Mouse (Mus musculus): Measurements from ENCODE around the gene Scaper. TPM values are rescaled to one million over a fixed set of nuclear protein-coding genes. Genes with fewer than 3 reads are reported as not detected.

The Scaper gene
- polyA plus RNA-seq, 1 experiment from 2014 or later = 7.1 TPM

DNA sequence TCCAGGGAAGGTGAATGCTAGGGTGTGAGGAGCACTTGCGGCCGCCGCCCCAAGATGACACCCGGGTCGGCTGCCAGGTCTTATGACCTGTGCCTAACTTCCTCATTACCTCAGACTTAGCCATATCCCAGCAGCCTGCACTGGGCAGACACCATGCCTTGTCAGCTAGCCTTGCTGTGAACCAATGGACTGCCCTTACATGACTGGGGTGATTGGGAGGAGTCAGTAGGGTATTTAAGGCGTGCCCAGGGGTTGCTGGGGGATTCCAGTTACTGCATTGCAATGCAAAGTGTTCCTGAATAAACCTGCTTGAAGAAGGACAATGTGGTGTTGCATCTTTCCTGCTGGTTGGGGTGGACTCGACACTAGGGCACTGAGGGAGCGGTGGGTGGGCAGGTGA lies 148.5 kb downstream of the Scaper start:
- Histone ChIP-seq H3K4me1 (ENCODE audit: insufficient read depth, low read depth, low read length) (no peaks in the 10 kb centered on the region), H3K36me3 (ENCODE audit: insufficient read depth, low read length) (no peaks in the 10 kb centered on the region), H3K9me3 (ENCODE audit: low read length) (no peaks in the 10 kb centered on the region), H3K9ac (replicated peaks; ENCODE audit: low read depth) (no peak overlapping the region), H3K4me3 (ENCODE audit: low read depth, low read length) (no peak overlapping the region), H3K4me2 (replicated peaks; ENCODE audit: low read depth, low read length) (no peak overlapping the region), H3K27ac (ENCODE audit: low read length) (no peak overlapping the region), H3K27me3 (replicated peaks; ENCODE audit: insufficient read depth, low read length) (no peaks in the 10 kb centered on the region)
- TF ChIP-seq EP300 (IDR thresholded peaks at IDR 0.05) = no peak
- no peak for TF ChIP-seq CTCF (IDR thresholded peaks at IDR 0.05)
- DNase-seq (ENCODE audit: low spot score) (no peak), ATAC-seq (no peak)
- WGBS = 76% methylated on average over 8 of the region's 8 CpGs

- no peak overlapping the region for H3K4me2 ChIP-seq (replicated peaks; ENCODE audit: low read depth, low read length)
- no peak for TF ChIP-seq CTCF (IDR thresholded peaks at IDR 0.05)
- no peak for TF ChIP-seq EP300 (IDR thresholded peaks at IDR 0.05)
- no peak overlapping the region for H3K4me3 ChIP-seq (ENCODE audit: low read depth, low read length)
- 20% methylated on average over 4 of the region's 4 CpGs for WGBS
- H3K4me1 ChIP-seq (ENCODE audit: insufficient read depth, low read depth, low read length) = no peaks in the 10 kb centered on the region
- no peaks in the 10 kb centered on the region for H3K27me3 ChIP-seq (replicated peaks; ENCODE audit: insufficient read depth, low read length)
- DNase-seq (ENCODE audit: low spot score) = no peak
- no peaks in the 10 kb centered on the region for H3K36me3 ChIP-seq (ENCODE audit: insufficient read depth, low read length)
- no peak overlapping the region for H3K27ac ChIP-seq (ENCODE audit: low read length)
- no peak overlapping the region for H3K9ac ChIP-seq (replicated peaks; ENCODE audit: low read depth)
- no peaks in the 10 kb centered on the region for H3K9me3 ChIP-seq (ENCODE audit: low read length)
- ATAC-seq = no peak
These were observed 225.9 kb downstream of the Scaper start for GRCm38 (mm10) chr9:55712016-55712415.

GRCm38 (mm10) chr9:55710553-55710952 lies 227.4 kb downstream of the Scaper start:
- H3K4me3 ChIP-seq (ENCODE audit: low read depth, low read length) = no peak overlapping the region
- H3K27ac ChIP-seq (ENCODE audit: low read length) = no peak overlapping the region
- no peak for DNase-seq (ENCODE audit: low spot score)
- no peaks in the 10 kb centered on the region for H3K27me3 ChIP-seq (replicated peaks; ENCODE audit: insufficient read depth, low read length)
- no peak overlapping the region for H3K9ac ChIP-seq (replicated peaks; ENCODE audit: low read depth)
- ATAC-seq = no peak
- H3K36me3 ChIP-seq (ENCODE audit: insufficient read depth, low read length) = no peaks in the 10 kb centered on the region
- no peaks in the 10 kb centered on the region for H3K9me3 ChIP-seq (ENCODE audit: low read length)
- no peaks in the 10 kb centered on the region for H3K4me1 ChIP-seq (ENCODE audit: insufficient read depth, low read depth, low read length)
- no peak for TF ChIP-seq EP300 (IDR thresholded peaks at IDR 0.05)
- no peak for TF ChIP-seq CTCF (IDR thresholded peaks at IDR 0.05)
- 79% methylated on average over 5 of the region's 5 CpGs for WGBS
- H3K4me2 ChIP-seq (replicated peaks; ENCODE audit: low read depth, low read length) = no peak overlapping the region

DNA sequence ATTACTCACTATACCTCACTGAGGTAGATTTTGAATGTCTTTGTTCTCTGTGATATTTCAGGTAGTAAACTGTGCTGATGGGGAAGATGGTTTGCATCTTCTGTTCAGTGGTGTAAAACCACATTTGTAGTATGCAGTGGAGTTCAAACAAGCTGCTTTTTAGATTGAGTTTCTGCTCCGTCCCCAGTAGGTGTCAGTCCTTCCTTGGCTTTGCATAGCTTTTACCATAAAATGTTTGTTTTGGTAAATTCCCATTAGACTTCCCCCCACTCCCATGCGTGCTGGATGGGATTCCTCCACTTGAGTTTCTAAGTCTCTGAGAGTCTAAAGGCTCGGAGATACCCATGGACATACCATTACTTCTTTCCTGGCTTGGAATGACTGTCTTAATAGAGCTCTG lies 231.3 kb downstream of the Scaper start:
- no peaks in the 10 kb centered on the region for H3K4me1 ChIP-seq (ENCODE audit: insufficient read depth, low read depth, low read length)
- DNase-seq (ENCODE audit: low spot score) (peak; percentile 4), ATAC-seq (no peak)
- H3K27me3 ChIP-seq (replicated peaks; ENCODE audit: insufficient read depth, low read length) = no peaks in the 10 kb centered on the region
- WGBS = 44% methylated on average over 3 of the region's 3 CpGs
- no peak overlapping the region for H3K9ac ChIP-seq (replicated peaks; ENCODE audit: low read depth)
- no peak overlapping the region for H3K27ac ChIP-seq (ENCODE audit: low read length)
- H3K4me2 ChIP-seq (replicated peaks; ENCODE audit: low read depth, low read length) = no peak overlapping the region
- TF ChIP-seq EP300 (IDR thresholded peaks at IDR 0.05) (no peak), CTCF (IDR thresholded peaks at IDR 0.05) (peak; percentile 25)
- H3K36me3 ChIP-seq (ENCODE audit: insufficient read depth, low read length) = no peaks in the 10 kb centered on the region
- H3K9me3 ChIP-seq (ENCODE audit: low read length) = no peaks in the 10 kb centered on the region
- no peak overlapping the region for H3K4me3 ChIP-seq (ENCODE audit: low read depth, low read length)

DNA sequence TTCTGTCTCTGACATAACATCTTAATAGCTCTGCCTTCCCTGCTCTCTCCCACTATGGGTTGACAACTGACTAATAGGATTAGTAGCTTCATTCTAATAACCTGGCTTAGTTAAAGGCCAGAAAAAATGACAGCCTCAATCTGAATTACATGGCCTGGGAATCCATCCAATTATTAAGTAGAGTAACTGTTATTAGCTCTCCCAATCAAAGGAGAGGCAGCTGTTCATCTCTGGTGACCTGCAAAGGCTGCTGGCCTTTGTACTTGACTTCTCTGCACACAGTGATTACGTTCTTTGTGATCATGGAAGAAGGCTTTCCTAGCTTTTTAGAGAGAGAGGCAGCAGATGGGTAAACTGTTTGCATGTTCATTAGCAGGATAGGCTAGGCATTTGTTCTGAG lies 242.6 kb downstream of the Scaper start:
- Histone ChIP-seq H3K27ac (ENCODE audit: low read length) (no peak overlapping the region), H3K4me2 (replicated peaks; ENCODE audit: low read depth, low read length) (no peak overlapping the region), H3K36me3 (ENCODE audit: insufficient read depth, low read length) (no peaks in the 10 kb centered on the region), H3K4me1 (ENCODE audit: insufficient read depth, low read depth, low read length) (no peaks in the 10 kb centered on the region), H3K4me3 (ENCODE audit: low read depth, low read length) (no peak overlapping the region), H3K9me3 (ENCODE audit: low read length) (no peaks in the 10 kb centered on the region), H3K27me3 (replicated peaks; ENCODE audit: insufficient read depth, low read length) (no peaks in the 10 kb centered on the region), H3K9ac (replicated peaks; ENCODE audit: low read depth) (no peak overlapping the region)
- ATAC-seq = no peak
- no peak for DNase-seq (ENCODE audit: low spot score)
- WGBS = 37% methylated on average over 1 of the region's 1 CpGs
- TF ChIP-seq EP300 (IDR thresholded peaks at IDR 0.05) (no peak), CTCF (IDR thresholded peaks at IDR 0.05) (no peak)

DNA sequence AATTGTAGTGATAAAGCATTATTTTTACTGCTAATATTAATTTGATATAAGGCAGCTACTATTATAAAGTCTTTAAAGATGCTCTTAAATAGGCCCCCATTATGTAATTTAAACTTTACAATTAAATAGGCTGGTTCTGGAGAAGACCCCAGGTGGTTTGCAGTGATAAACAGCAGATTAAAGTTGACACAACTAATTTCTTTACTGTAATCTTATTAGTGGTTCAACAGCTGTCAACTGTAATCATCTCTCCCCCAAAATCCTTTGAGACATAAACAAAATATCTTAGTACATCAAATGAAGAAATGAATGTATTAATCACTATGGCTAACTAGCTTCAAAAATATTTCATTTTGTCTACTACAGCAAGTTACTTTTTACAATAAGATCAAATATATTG lies 260.8 kb downstream of the Scaper start:
- H3K36me3 ChIP-seq (ENCODE audit: insufficient read depth, low read length) = no peaks in the 10 kb centered on the region
- no peak for TF ChIP-seq EP300 (IDR thresholded peaks at IDR 0.05)
- no peak for TF ChIP-seq CTCF (IDR thresholded peaks at IDR 0.05)
- DNase-seq (ENCODE audit: low spot score) = no peak
- H3K4me1 ChIP-seq (ENCODE audit: insufficient read depth, low read depth, low read length) = no peaks in the 10 kb centered on the region
- H3K9ac ChIP-seq (replicated peaks; ENCODE audit: low read depth) = no peak overlapping the region
- no peaks in the 10 kb centered on the region for H3K9me3 ChIP-seq (ENCODE audit: low read length)
- ATAC-seq = no peak
- no peak overlapping the region for H3K4me3 ChIP-seq (ENCODE audit: low read depth, low read length)
- H3K27ac ChIP-seq (ENCODE audit: low read length) = no peak overlapping the region
- H3K27me3 ChIP-seq (replicated peaks; ENCODE audit: insufficient read depth, low read length) = no peaks in the 10 kb centered on the region
- H3K4me2 ChIP-seq (replicated peaks; ENCODE audit: low read depth, low read length) = no peak overlapping the region

DNA sequence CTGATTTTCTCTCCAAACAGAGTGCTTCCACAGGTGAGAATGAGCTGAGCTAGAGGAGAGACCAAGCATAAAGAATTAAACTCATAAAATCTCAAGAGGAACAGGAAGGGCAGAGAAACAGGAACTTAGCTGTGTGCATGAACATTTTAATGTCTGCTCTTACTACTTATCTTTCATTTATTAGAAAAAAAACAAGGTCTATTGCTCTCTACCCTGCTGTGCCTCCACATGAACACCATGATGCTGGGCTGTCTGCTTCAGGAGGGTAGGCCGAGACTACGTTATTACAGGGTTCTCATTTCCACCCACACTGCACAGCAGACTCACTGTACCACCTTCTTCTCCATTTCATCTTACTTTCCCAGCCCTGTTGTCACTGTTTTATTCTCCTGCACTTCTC lies 291.5 kb downstream of the Scaper start:
- Histone ChIP-seq H3K27me3 (replicated peaks; ENCODE audit: insufficient read depth, low read length) (no peaks in the 10 kb centered on the region), H3K9me3 (ENCODE audit: low read length) (no peaks in the 10 kb centered on the region), H3K4me1 (ENCODE audit: insufficient read depth, low read depth, low read length) (no peaks in the 10 kb centered on the region), H3K36me3 (ENCODE audit: insufficient read depth, low read length) (no peaks in the 10 kb centered on the region), H3K27ac (ENCODE audit: low read length) (no peak overlapping the region), H3K4me2 (replicated peaks; ENCODE audit: low read depth, low read length) (no peak overlapping the region), H3K9ac (replicated peaks; ENCODE audit: low read depth) (no peak overlapping the region), H3K4me3 (ENCODE audit: low read depth, low read length) (no peak overlapping the region)
- no peak for DNase-seq (ENCODE audit: low spot score)
- TF ChIP-seq CTCF (IDR thresholded peaks at IDR 0.05) (no peak), EP300 (IDR thresholded peaks at IDR 0.05) (no peak)
- ATAC-seq = no peak
- WGBS = 88% methylated on average over 2 of the region's 2 CpGs

Data from lung, postnatal 0 days (tissue).